ENCODE assay signal across 13 mouse cellular contexts in the genomic region with DNA sequence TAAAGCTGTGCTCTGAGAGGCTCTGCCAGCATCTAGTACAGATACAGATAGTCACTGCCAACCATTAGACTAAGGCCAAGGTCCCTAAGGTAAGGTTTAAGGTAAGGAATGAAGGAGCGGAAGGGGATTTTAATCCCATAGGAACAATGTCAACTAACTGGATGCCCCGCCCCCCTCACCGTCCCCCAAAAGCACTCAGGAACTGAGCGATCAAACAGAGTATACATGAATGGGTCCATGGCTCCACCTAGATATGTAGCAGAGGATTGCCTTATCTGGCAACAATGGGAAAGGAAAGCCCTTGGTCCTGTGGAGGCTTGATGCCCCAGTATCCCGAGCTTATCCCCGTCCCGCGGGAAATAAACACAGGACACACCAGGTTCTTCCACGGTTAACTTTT. TPM values are rescaled to one million over a fixed set of nuclear protein-coding genes. Genes with fewer than 3 reads are reported as not detected.
DNase-seq lines count a peak whose midpoint lies in the region; ATAC-seq and TF ChIP-seq lines count a peak whose summit lies in the region.
"Not testable (repeated sequence)": the region's sequence is repeated elsewhere in the genome, so short reads cannot be mapped to it uniquely, and the experiment has no call there.
"Had no signal": no experiment of that assay in that cellular context is flagged by ENCODE, and none has a peak within 500 bp of the region (broad histone marks: within the 10 kb centered on the region; RNA-seq: fewer than 3 reads in every experiment).

No protein-coding gene starts in this region.

- not testable (repeated sequence) for H3K4me3 ChIP-seq in embryonic facial prominence, embryonic 12.5 days; forebrain, embryonic 15.5 days; hindbrain, postnatal 0 days (ENCODE audit: low read length); limb, embryonic 11.5 days (ENCODE audit: low read depth, low read length); neural tube, embryonic 11.5 days (ENCODE audit: low read depth, low read length)
- peak overlapping the region; percentile 23; the same call in 1 of the 2 replicates for H3K4me3 ChIP-seq in heart, embryonic 15.5 days
- H3K4me3 ChIP-seq in lung, embryonic 16.5 days (ENCODE audit: low read length) = peak overlapping the region; percentile 16; the same call in 1 of the 2 replicates

- not testable (repeated sequence) for H3K36me3 ChIP-seq in embryonic facial prominence, embryonic 12.5 days; forebrain, embryonic 15.5 days; heart, embryonic 15.5 days; hindbrain, postnatal 0 days (ENCODE audit: insufficient read depth, low read length); limb, embryonic 11.5 days (ENCODE audit: control insufficient read depth, insufficient read depth, low read length); lung, embryonic 16.5 days (ENCODE audit: control insufficient read depth, insufficient read depth, low read length); neural tube, embryonic 11.5 days (ENCODE audit: control insufficient read depth, insufficient read depth, low read length)

- not testable (repeated sequence) for H3K9ac ChIP-seq in embryonic facial prominence, embryonic 12.5 days; forebrain, embryonic 15.5 days (replicated peaks); heart, embryonic 15.5 days; hindbrain, postnatal 0 days (replicated peaks; ENCODE audit: low read length); limb, embryonic 11.5 days (ENCODE audit: low read length); lung, embryonic 16.5 days (ENCODE audit: low read length); neural tube, embryonic 11.5 days (ENCODE audit: low read length)

- not testable (repeated sequence) for DNase-seq in hindbrain, postnatal 0 days (ENCODE audit: low spot score); limb, embryonic 11.5 days (ENCODE audit: low spot score); neural tube, embryonic 11.5 days (ENCODE audit: low spot score)

- peaks cover 34% of the 10 kb centered on the region for H3K27me3 ChIP-seq in embryonic facial prominence, embryonic 12.5 days
- peaks cover 31% of the 10 kb centered on the region for H3K27me3 ChIP-seq in forebrain, embryonic 15.5 days
- H3K27me3 ChIP-seq in heart, embryonic 15.5 days = peaks cover 29% of the 10 kb centered on the region
- peaks cover 24% of the 10 kb centered on the region for H3K27me3 ChIP-seq in hindbrain, postnatal 0 days (ENCODE audit: insufficient read depth, low read length)
- peaks cover 17% of the 10 kb centered on the region for H3K27me3 ChIP-seq in limb, embryonic 11.5 days (ENCODE audit: control insufficient read depth, insufficient read depth, low read length)
- H3K27me3 ChIP-seq in lung, embryonic 16.5 days (ENCODE audit: control insufficient read depth, insufficient read depth, low read depth, low read length) = peaks cover 11% of the 10 kb centered on the region
- H3K27me3 ChIP-seq in neural tube, embryonic 11.5 days (ENCODE audit: control insufficient read depth, insufficient read depth, low read length) = peaks cover 18% of the 10 kb centered on the region

- not testable (repeated sequence) for H3K27ac ChIP-seq in embryonic facial prominence, embryonic 12.5 days; forebrain, embryonic 15.5 days (replicated peaks); heart, embryonic 15.5 days; hindbrain, postnatal 0 days; limb, embryonic 11.5 days (replicated peaks; ENCODE audit: low read depth, low read length); lung, embryonic 16.5 days (ENCODE audit: low read length); neural tube, embryonic 11.5 days (ENCODE audit: low read depth, low read length)

- H3K9me3 ChIP-seq in embryonic facial prominence, embryonic 12.5 days; forebrain, embryonic 15.5 days; heart, embryonic 15.5 days (replicated peaks); hindbrain, postnatal 0 days (ENCODE audit: low read length); limb, embryonic 11.5 days (ENCODE audit: control insufficient read depth, low read length); lung, embryonic 16.5 days (ENCODE audit: control insufficient read depth, low read length); neural tube, embryonic 11.5 days (ENCODE audit: control insufficient read depth, low read length): not testable (repeated sequence)

- WGBS in embryonic facial prominence, embryonic 12.5 days = 6% methylated on average over 9 of the region's 9 CpGs
- 7% methylated on average over 9 of the region's 9 CpGs for WGBS in forebrain, embryonic 15.5 days
- 9% methylated on average over 9 of the region's 9 CpGs for WGBS in heart, embryonic 15.5 days
- WGBS in hindbrain, postnatal 0 days = 10% methylated on average over 9 of the region's 9 CpGs
- 14% methylated on average over 9 of the region's 9 CpGs for WGBS in limb, embryonic 11.5 days
- 11% methylated on average over 9 of the region's 9 CpGs for WGBS in lung, embryonic 16.5 days
- 17% methylated on average over 9 of the region's 9 CpGs for WGBS in neural tube, embryonic 11.5 days

- H3K4me2 ChIP-seq in embryonic facial prominence, embryonic 12.5 days (replicated peaks) = peak overlapping the region; percentile 35
- peak overlapping the region; percentile 19 for H3K4me2 ChIP-seq in forebrain, embryonic 15.5 days (replicated peaks)
- H3K4me2 ChIP-seq in heart, embryonic 15.5 days = peak overlapping the region; percentile 57
- H3K4me2 ChIP-seq in hindbrain, postnatal 0 days (ENCODE audit: low read depth, low read length) = peak overlapping the region; percentile 37; the same call in 1 of the 2 replicates
- peak overlapping the region; percentile 7; the same call in 1 of the 2 replicates for H3K4me2 ChIP-seq in limb, embryonic 11.5 days (ENCODE audit: low read depth, severe bottlenecking)
- peak overlapping the region; percentile 29 for H3K4me2 ChIP-seq in lung, embryonic 16.5 days (ENCODE audit: low read depth, low read length)
- peak overlapping the region; percentile 22; the same call in 1 of the 2 replicates for H3K4me2 ChIP-seq in neural tube, embryonic 11.5 days (ENCODE audit: low read depth)

- not testable (repeated sequence) for TF ChIP-seq CTCF in hindbrain, postnatal 0 days (IDR thresholded peaks at IDR 0.05; ENCODE audit: low read depth)

- ATAC-seq in embryonic facial prominence, embryonic 12.5 days (ENCODE audit: insufficient number of reproducible peaks, insufficient read depth, low FRiP score, low TSS enrichment); heart, embryonic 15.5 days (replicated peaks; ENCODE audit: insufficient number of reproducible peaks, insufficient read depth, low FRiP score, low read depth); limb, embryonic 11.5 days (ENCODE audit: insufficient number of reproducible peaks, low FRiP score, low TSS enrichment, low read depth); neural tube, embryonic 11.5 days (ENCODE audit: insufficient read depth, low FRiP score, low TSS enrichment): not testable (repeated sequence)
- ATAC-seq in forebrain, embryonic 15.5 days (replicated peaks) = peak; percentile 60
- ATAC-seq in hindbrain, postnatal 0 days = peak; percentile 48; the same call in 1 of the 2 replicates
- peak; percentile 8; the same call in 1 of the 2 replicates for ATAC-seq in lung, embryonic 16.5 days (ENCODE audit: low read depth)

- not testable (repeated sequence) for H3K4me1 ChIP-seq in embryonic facial prominence, embryonic 12.5 days; forebrain, embryonic 15.5 days; hindbrain, postnatal 0 days (ENCODE audit: insufficient read depth, low read length); limb, embryonic 11.5 days (ENCODE audit: control insufficient read depth, insufficient read depth, low read length); lung, embryonic 16.5 days (replicated peaks; ENCODE audit: control insufficient read depth, insufficient read depth, low read length); neural tube, embryonic 11.5 days (ENCODE audit: control insufficient read depth, insufficient read depth, low read length)
- H3K4me1 ChIP-seq in heart, embryonic 15.5 days (replicated peaks) = peaks cover 11% of the 10 kb centered on the region

RNA-seq across cellular contexts. Expression of a gene that starts 4.9 kb away (rescaled TPM):
- polyA plus RNA-seq in embryonic facial prominence, embryonic 12.5 days (2016; fragmentation: Nextera tagmentation; extraction: Ambion mirVana) = 0.37 and 0.73 TPM in 2 replicates
- polyA plus RNA-seq in forebrain, embryonic 15.5 days (2015; fragmentation: Nextera tagmentation; extraction: Ambion mirVana) = 0.28 TPM in 1 of 2 replicates, not detected in the other
- 0.34 and 0.56 TPM in 2 replicates for polyA plus RNA-seq in heart, embryonic 15.5 days (2015; fragmentation: Nextera tagmentation; extraction: Ambion mirVana)
- not detected in 2 replicates for total RNA-seq in hindbrain, postnatal 0 days (2014; rRNA removed)
- 0.44 and 0.64 TPM in 2 replicates for polyA plus RNA-seq in hindbrain, postnatal 0 days (2015; fragmentation: Nextera tagmentation; extraction: Ambion mirVana)
- 0.18 and 0.23 TPM in 2 replicates for polyA plus RNA-seq in limb, embryonic 11.5 days (2014; fragmentation: Nextera tagmentation; extraction: Ambion mirVana)
- polyA plus RNA-seq in lung, embryonic 16.5 days (2015; fragmentation: Nextera tagmentation; extraction: Ambion mirVana) = 0.99 and 1.6 TPM in 2 replicates
- polyA plus RNA-seq in neural tube, embryonic 11.5 days (2014; fragmentation: Nextera tagmentation; extraction: Ambion mirVana) = 0.32 and 0.57 TPM in 2 replicates
- total RNA-seq: common myeloid progenitor, adult 5-6 weeks; heart, adult 18-20 months; layer of hippocampus, postnatal 10 days; megakaryocyte, adult 5-6 weeks had no signal
- polyA plus RNA-seq: erythroblast, embryonic 14.5 days had no signal

RNA-seq across cellular contexts. Expression of a gene that starts 4.9 kb away (rescaled TPM):
- 8.6 and 8.9 TPM in 2 replicates for polyA plus RNA-seq in embryonic facial prominence, embryonic 12.5 days (2016; fragmentation: Nextera tagmentation; extraction: Ambion mirVana)
- 0.73 and 0.90 TPM in 2 replicates for polyA plus RNA-seq in forebrain, embryonic 15.5 days (2015; fragmentation: Nextera tagmentation; extraction: Ambion mirVana)
- polyA plus RNA-seq in heart, embryonic 15.5 days (2015; fragmentation: Nextera tagmentation; extraction: Ambion mirVana) = 2.7 and 3.1 TPM in 2 replicates
- total RNA-seq in hindbrain, postnatal 0 days (2014; rRNA removed) = 0.26 TPM in 1 of 2 replicates, not detected in the other
- 0.28 and 0.48 TPM in 2 replicates for polyA plus RNA-seq in hindbrain, postnatal 0 days (2015; fragmentation: Nextera tagmentation; extraction: Ambion mirVana)
- polyA plus RNA-seq in limb, embryonic 11.5 days (2014; fragmentation: Nextera tagmentation; extraction: Ambion mirVana) = 13.6 and 14.3 TPM in 2 replicates
- 9.0 and 10.8 TPM in 2 replicates for polyA plus RNA-seq in lung, embryonic 16.5 days (2015; fragmentation: Nextera tagmentation; extraction: Ambion mirVana)
- 10.4 and 10.9 TPM in 2 replicates for polyA plus RNA-seq in neural tube, embryonic 11.5 days (2014; fragmentation: Nextera tagmentation; extraction: Ambion mirVana)
- total RNA-seq: common myeloid progenitor, adult 5-6 weeks; layer of hippocampus, postnatal 10 days; left cerebral cortex, postnatal 14 days had no signal
- polyA plus RNA-seq: erythroblast, embryonic 14.5 days had no signal

RNA-seq across cellular contexts. Expression of a gene that starts 14.2 kb away (rescaled TPM):
- 13.6 and 19.9 TPM in 2 replicates for polyA plus RNA-seq in embryonic facial prominence, embryonic 12.5 days (2016; fragmentation: Nextera tagmentation; extraction: Ambion mirVana)
- polyA plus RNA-seq in forebrain, embryonic 15.5 days (2015; fragmentation: Nextera tagmentation; extraction: Ambion mirVana) = 4.3 and 5.5 TPM in 2 replicates
- polyA plus RNA-seq in heart, embryonic 15.5 days (2015; fragmentation: Nextera tagmentation; extraction: Ambion mirVana) = 10.1 and 11.0 TPM in 2 replicates
- 5.5 TPM in 1 of 2 replicates, not detected in the other for total RNA-seq in hindbrain, postnatal 0 days (2014; rRNA removed)
- polyA plus RNA-seq in hindbrain, postnatal 0 days (2015; fragmentation: Nextera tagmentation; extraction: Ambion mirVana) = 2.4 and 4.2 TPM in 2 replicates
- polyA plus RNA-seq in limb, embryonic 11.5 days (2014; fragmentation: Nextera tagmentation; extraction: Ambion mirVana) = 16.5 and 17.0 TPM in 2 replicates
- polyA plus RNA-seq in lung, embryonic 16.5 days (2015; fragmentation: Nextera tagmentation; extraction: Ambion mirVana) = 24.5 and 31.4 TPM in 2 replicates
- polyA plus RNA-seq in neural tube, embryonic 11.5 days (2014; fragmentation: Nextera tagmentation; extraction: Ambion mirVana) = 10.1 and 16.1 TPM in 2 replicates
- polyA plus RNA-seq: erythroblast, embryonic 14.5 days had no signal

Comparison
In these comparisons a context has a peak if more than half of its experiments do, and no peak if none do; other contexts are left out.
1. H3K4me2 ChIP-seq: peak in every context shown above with its lines; median percentile 57 in heart, embryonic 15.5 days; 37 in hindbrain, postnatal 0 days; 35 in embryonic facial prominence, embryonic 12.5 days; 29 in lung, embryonic 16.5 days; 22 in neural tube, embryonic 11.5 days; 19 in forebrain, embryonic 15.5 days; 7 in limb, embryonic 11.5 days.